Mouse (Mus musculus): ENCODE measurements around the gene Cfap100. TPM values are rescaled to one million over a fixed set of nuclear protein-coding genes. Genes with fewer than 3 reads are reported as not detected.

Cfap100 gene
- polyA plus RNA-seq, 1 experiment from 2014 or later: 0.08 TPM

Other genes starting within 250 kb of the Cfap100 start
- not detected in 2 replicates for gene V1ra8, start 226.0 kb downstream of the Cfap100 start, polyA plus RNA-seq (2016; fragmentation: Nextera tagmentation; extraction: Ambion mirVana)
- gene Vmn1r53, start 204.4 kb downstream of the Cfap100 start, polyA plus RNA-seq (2016; fragmentation: Nextera tagmentation; extraction: Ambion mirVana): not detected in 2 replicates
- gene Vmn1r54, start 182.5 kb downstream of the Cfap100 start, polyA plus RNA-seq (2016; fragmentation: Nextera tagmentation; extraction: Ambion mirVana): not detected in 2 replicates
- gene BC048671, start 127.6 kb downstream of the Cfap100 start, polyA plus RNA-seq (2016; fragmentation: Nextera tagmentation; extraction: Ambion mirVana): not detected in 2 replicates
- 0.10 TPM in 1 of 2 replicates, not detected in the other for gene Chst13, start 103.6 kb downstream of the Cfap100 start, polyA plus RNA-seq (2016; fragmentation: Nextera tagmentation; extraction: Ambion mirVana)
- gene Uroc1, start 95.5 kb downstream of the Cfap100 start, polyA plus RNA-seq (2016; fragmentation: Nextera tagmentation; extraction: Ambion mirVana): not detected in 2 replicates
- 9.2 and 10.0 TPM in 2 replicates for gene Zxdc, start 59.3 kb downstream of the Cfap100 start, polyA plus RNA-seq (2016; fragmentation: Nextera tagmentation; extraction: Ambion mirVana)
- gene Klf15, start 33.8 kb upstream of the Cfap100 start, polyA plus RNA-seq (2016; fragmentation: Nextera tagmentation; extraction: Ambion mirVana): 6.6 and 7.3 TPM in 2 replicates
- 1.1 and 2.1 TPM in 2 replicates for gene Aldh1l1, start 57.6 kb upstream of the Cfap100 start, polyA plus RNA-seq (2016; fragmentation: Nextera tagmentation; extraction: Ambion mirVana)
- gene Slc41a3, start 175.9 kb upstream of the Cfap100 start, polyA plus RNA-seq (2016; fragmentation: Nextera tagmentation; extraction: Ambion mirVana): 11.4 and 12.2 TPM in 2 replicates

Data from heart, embryonic 12.5 days (tissue).